Mouse (Mus musculus) liver, embryonic 13.5 days (tissue): ENCODE results near the gene Plcb1. TPM values are rescaled to one million over a fixed set of nuclear protein-coding genes. Genes with fewer than 3 reads are reported as not detected.

Experiments
- ATAC-seq: fragments of 200-750 bp; cut with Nextera tagmentation; 2 replicates; pipeline ENCODE4 v1.8.0; 2017; ENCODE audit warnings: low read depth, mild to moderate bottlenecking, moderate number of reproducible peaks, moderate library complexity
- DNase-seq: peaks from one replicate; pipeline ENCODE4 v3.0.0; 2022
- H3K27ac ChIP-seq: fragments of 300-500 bp; sonication (generic); 2 replicates; pipeline ENCODE4 v1.5.1; 2015; ENCODE audit warnings: moderate library complexity, mild to moderate bottlenecking, inconsistent platforms
- H3K27me3 ChIP-seq: fragments of 300-500 bp; sonication (generic); 2 replicates; pipeline ENCODE4 v1.6.1; 2015; ENCODE audit warnings: mild to moderate bottlenecking, inconsistent platforms
- H3K36me3 ChIP-seq: fragments of 300-500 bp; sonication (generic); 2 replicates; pipeline ENCODE4 v1.6.1; 2015; ENCODE audit warnings: mild to moderate bottlenecking, inconsistent platforms
- H3K4me1 ChIP-seq: fragments of 300-500 bp; sonication (generic); replicated peaks from 2 replicates; pipeline ENCODE4 v1.6.1; 2015; ENCODE audit warnings: inconsistent platforms
- H3K4me2 ChIP-seq: fragments of 300-500 bp; sonication (generic); 2 replicates; pipeline ENCODE4 v1.6.1; 2015; ENCODE audit warnings: inconsistent platforms, mild to moderate bottlenecking, moderate library complexity
- H3K4me3 ChIP-seq: fragments of 300-500 bp; sonication (generic); replicated peaks from 2 replicates; pipeline ENCODE4 v1.5.1; 2015; ENCODE audit warnings: mild to moderate bottlenecking, inconsistent platforms
- H3K9ac ChIP-seq: fragments of 300-500 bp; sonication (generic); 2 replicates; pipeline ENCODE4 v1.6.1; 2015; ENCODE audit warnings: mild to moderate bottlenecking, inconsistent platforms
- H3K9me3 ChIP-seq: fragments of 300-500 bp; sonication (generic); replicated peaks from 2 replicates; pipeline ENCODE4 v1.6.1; 2016; ENCODE audit warnings: inconsistent platforms
- WGBS: fragments of 180-500 bp; shearing (Covaris S2); methylation state at CpG from one replicate; pipeline ENCODE4 v1.1.7; 2015; ENCODE audit not compliant: insufficient replicate concordance; 5-methylcytosine and 5-hydroxymethylcytosine counted together
- polyA plus RNA-seq: library from polyadenylated mRNA; unstranded; fragments of >200 nt; fragmentation: Nextera tagmentation; extraction: Ambion mirVana; gene quantifications from 2 replicates; pipeline ENCODE4 v1.2.1, GENCODE M21; 2015

Plcb1 gene
- polyA plus RNA-seq, 1 experiment from 2014 or later, result 2.4 TPM

GRCm38 (mm10) chr2:134800226-134800625 lies 14.4 kb downstream of the Plcb1 start:
- no peak overlapping the region for H3K4me2 ChIP-seq
- no peaks in the 10 kb centered on the region for H3K36me3 ChIP-seq
- no peaks in the 10 kb centered on the region for H3K9me3 ChIP-seq
- no peak overlapping the region for H3K27ac ChIP-seq
- DNase-seq (no peak), ATAC-seq (no peak)
- H3K4me1 ChIP-seq, result no peaks in the 10 kb centered on the region
- no peak overlapping the region for H3K4me3 ChIP-seq
- H3K27me3 ChIP-seq, result no peaks in the 10 kb centered on the region
- H3K9ac ChIP-seq, result no peak overlapping the region
- WGBS, result 61% methylated on average over 1 of the region's 1 CpGs

- Histone ChIP-seq H3K4me3 (no peak overlapping the region), H3K4me2 (no peak overlapping the region), H3K27me3 (no peaks in the 10 kb centered on the region), H3K4me1 (no peaks in the 10 kb centered on the region), H3K9me3 (no peaks in the 10 kb centered on the region), H3K36me3 (no peaks in the 10 kb centered on the region), H3K27ac (no peak overlapping the region), H3K9ac (no peak overlapping the region)
- WGBS, result 71% methylated on average over 11 of the region's 11 CpGs
- ATAC-seq (no peak), DNase-seq (no peak)
These were observed 30.5 kb downstream of the Plcb1 start for GRCm38 (mm10) chr2:134816383-134816782.

GRCm38 (mm10) chr2:134817058-134817840 lies 31.4 kb downstream of the Plcb1 start:
- DNase-seq (no peak), ATAC-seq (no peak)
- Histone ChIP-seq H3K4me1 (no peaks in the 10 kb centered on the region), H3K4me3 (no peak overlapping the region), H3K9me3 (no peaks in the 10 kb centered on the region), H3K4me2 (no peak overlapping the region), H3K27me3 (no peaks in the 10 kb centered on the region), H3K9ac (no peak overlapping the region), H3K36me3 (no peaks in the 10 kb centered on the region), H3K27ac (no peak overlapping the region)
- 70% methylated on average over 7 of the region's 7 CpGs for WGBS

- WGBS, result 65% methylated on average over 6 of the region's 6 CpGs
These were observed 35.3 kb downstream of the Plcb1 start for GRCm38 (mm10) chr2:134821176-134821575.

GRCm38 (mm10) chr2:134825645-134826044 lies 39.8 kb downstream of the Plcb1 start:
- H3K27ac ChIP-seq, result no peak overlapping the region; the same call in 1 of the 2 replicates
- H3K4me1 ChIP-seq, result no peaks in the 10 kb centered on the region
- H3K36me3 ChIP-seq, result no peaks in the 10 kb centered on the region
- WGBS, result 57% methylated on average over 7 of the region's 7 CpGs
- ATAC-seq, result no peak
- no peaks in the 10 kb centered on the region for H3K27me3 ChIP-seq
- no peaks in the 10 kb centered on the region for H3K9me3 ChIP-seq
- DNase-seq, result no peak
- H3K4me3 ChIP-seq, result no peak overlapping the region
- H3K9ac ChIP-seq, result no peak overlapping the region
- H3K4me2 ChIP-seq, result peak overlapping the region; percentile 17; the same call in 1 of the 2 replicates

More at GRCm38 (mm10) chr2:134821176-134821575, 35.3 kb downstream of the Plcb1 start:
- ATAC-seq, result no peak
- no peak overlapping the region for H3K9ac ChIP-seq
- no peaks in the 10 kb centered on the region for H3K36me3 ChIP-seq
- H3K9me3 ChIP-seq, result no peaks in the 10 kb centered on the region
- H3K4me3 ChIP-seq, result no peak overlapping the region
- H3K27ac ChIP-seq, result no peak overlapping the region
- H3K4me1 ChIP-seq, result no peaks in the 10 kb centered on the region
- H3K27me3 ChIP-seq, result no peaks in the 10 kb centered on the region
- no peak for DNase-seq
- no peak overlapping the region for H3K4me2 ChIP-seq

- no peaks in the 10 kb centered on the region for H3K36me3 ChIP-seq
- no peak overlapping the region for H3K4me3 ChIP-seq
- no peak for DNase-seq
- H3K27me3 ChIP-seq, result no peaks in the 10 kb centered on the region
- H3K4me1 ChIP-seq, result no peaks in the 10 kb centered on the region
- H3K9me3 ChIP-seq, result no peaks in the 10 kb centered on the region
- peak overlapping the region; percentile 13; the same call in 1 of the 2 replicates for H3K4me2 ChIP-seq
- H3K27ac ChIP-seq, result no peak overlapping the region; the same call in 1 of the 2 replicates
- peak; percentile 83 for ATAC-seq
- WGBS, result 48% methylated on average over 8 of the region's 8 CpGs
- H3K9ac ChIP-seq, result no peak overlapping the region
These were observed 40.5 kb downstream of the Plcb1 start for GRCm38 (mm10) chr2:134826111-134827005.

- WGBS, result 64% methylated on average over 3 of the region's 3 CpGs
- no peak overlapping the region for H3K4me2 ChIP-seq
- no peaks in the 10 kb centered on the region for H3K9me3 ChIP-seq
- no peak for DNase-seq
- H3K27ac ChIP-seq, result no peak overlapping the region
- H3K4me1 ChIP-seq, result no peaks in the 10 kb centered on the region
- no peak for ATAC-seq
- H3K4me3 ChIP-seq, result no peak overlapping the region
- H3K27me3 ChIP-seq, result no peaks in the 10 kb centered on the region
- no peak overlapping the region for H3K9ac ChIP-seq
- H3K36me3 ChIP-seq, result no peaks in the 10 kb centered on the region
These were observed 42.1 kb downstream of the Plcb1 start for GRCm38 (mm10) chr2:134827778-134828487.

GRCm38 (mm10) chr2:134831861-134832260 lies 46.0 kb downstream of the Plcb1 start:
- no peak for DNase-seq
- ATAC-seq, result no peak
- Histone ChIP-seq H3K9me3 (no peaks in the 10 kb centered on the region), H3K9ac (no peak overlapping the region), H3K27ac (no peak overlapping the region), H3K4me3 (no peak overlapping the region), H3K4me2 (no peak overlapping the region), H3K4me1 (no peaks in the 10 kb centered on the region), H3K27me3 (no peaks in the 10 kb centered on the region), H3K36me3 (no peaks in the 10 kb centered on the region)
- 69% methylated on average over 7 of the region's 7 CpGs for WGBS

GRCm38 (mm10) chr2:134836097-134836496 lies 50.2 kb downstream of the Plcb1 start:
- no peaks in the 10 kb centered on the region for H3K9me3 ChIP-seq
- 60% methylated on average over 1 of the region's 1 CpGs for WGBS
- H3K9ac ChIP-seq, result no peak overlapping the region
- no peak for DNase-seq
- no peak overlapping the region for H3K4me3 ChIP-seq
- no peak overlapping the region for H3K27ac ChIP-seq
- H3K4me2 ChIP-seq, result no peak overlapping the region
- H3K36me3 ChIP-seq, result no peaks in the 10 kb centered on the region
- no peaks in the 10 kb centered on the region for H3K27me3 ChIP-seq
- peaks cover 9% of the 10 kb centered on the region; the same call in 1 of the 2 replicates for H3K4me1 ChIP-seq
- no peak for ATAC-seq

- H3K27me3 ChIP-seq, result no peaks in the 10 kb centered on the region
- no peak overlapping the region for H3K9ac ChIP-seq
- ATAC-seq (peak; percentile 85), DNase-seq (no peak)
- no peak overlapping the region for H3K27ac ChIP-seq
- no peaks in the 10 kb centered on the region for H3K9me3 ChIP-seq
- peaks cover 13% of the 10 kb centered on the region; the same call in 1 of the 2 replicates for H3K4me1 ChIP-seq
- no peaks in the 10 kb centered on the region for H3K36me3 ChIP-seq
- WGBS, result 47% methylated on average over 1 of the region's 1 CpGs
- no peak overlapping the region for H3K4me3 ChIP-seq
- H3K4me2 ChIP-seq, result no peak overlapping the region
These were observed 52.3 kb downstream of the Plcb1 start for GRCm38 (mm10) chr2:134838185-134838584.

GRCm38 (mm10) chr2:134838888-134839287 lies 53.0 kb downstream of the Plcb1 start:
- Histone ChIP-seq H3K4me1 (peaks cover 13% of the 10 kb centered on the region; the same call in 1 of the 2 replicates), H3K36me3 (no peaks in the 10 kb centered on the region), H3K9me3 (no peaks in the 10 kb centered on the region), H3K4me3 (no peak overlapping the region), H3K4me2 (no peak overlapping the region), H3K27ac (no peak overlapping the region), H3K9ac (no peak overlapping the region), H3K27me3 (no peaks in the 10 kb centered on the region)
- no peak for ATAC-seq
- no peak for DNase-seq
- 38% methylated on average over 1 of the region's 1 CpGs for WGBS
